Mouse (Mus musculus): Measurements from ENCODE around the gene Col2a1. TPM values are rescaled to one million over a fixed set of nuclear protein-coding genes. Genes with fewer than 3 reads are reported as not detected.

Gene Col2a1
- under 1 TPM; 0.36 to 0.52 TPM for total RNA-seq (2021)

DNA sequence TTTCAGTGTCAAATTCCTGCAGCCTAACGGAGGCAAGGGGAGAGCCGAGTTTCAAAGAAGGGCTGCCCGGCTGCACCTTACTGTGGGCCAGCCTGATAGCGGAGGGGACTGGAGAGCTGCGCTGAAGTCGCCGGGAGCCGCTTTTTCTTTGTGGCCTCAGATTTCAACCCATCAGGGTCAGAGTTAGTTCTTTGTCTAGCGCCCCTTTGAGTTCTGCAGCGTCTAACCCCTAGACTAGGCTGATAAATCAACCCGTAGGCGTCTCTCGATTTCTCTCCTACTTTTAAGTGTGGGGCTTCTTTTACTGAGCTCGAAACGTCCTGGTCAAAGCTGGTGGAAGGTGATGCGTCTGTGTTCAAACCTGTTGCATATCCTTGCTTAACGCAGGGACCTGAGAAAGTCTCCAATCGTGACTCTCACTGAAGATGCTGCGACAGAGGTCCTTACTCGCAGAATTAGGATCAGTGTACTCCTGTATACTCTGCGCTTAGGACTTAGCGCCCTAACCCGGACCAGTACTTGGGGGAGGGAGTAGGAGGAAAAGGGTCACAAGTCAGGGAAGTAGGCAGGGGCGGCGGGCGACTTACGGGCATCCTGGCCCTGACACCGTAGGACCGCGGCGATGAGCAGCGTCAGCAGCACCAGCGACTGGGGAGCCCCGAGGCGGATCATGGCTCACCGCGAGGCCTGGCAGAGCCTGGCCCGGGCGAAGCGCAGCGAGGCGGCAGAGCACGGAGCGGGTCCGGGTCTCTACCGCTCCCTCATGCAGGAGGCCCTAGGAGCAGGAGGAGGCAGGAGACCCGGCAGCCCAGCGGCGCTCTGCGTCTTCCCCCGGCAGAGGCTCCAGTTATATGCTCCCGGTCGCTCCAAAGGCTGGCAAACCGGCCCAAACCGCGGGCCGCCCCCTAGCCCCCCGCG lies at the start of gene Col2a1:
Gene Col2a1 (minus strand): TSS at position 874 of the 918 bp plus-strand sequence.
- no peak for DNase-seq (ENCODE audit: low spot score)
- intact Hi-C loops (cut with DNase I): no loop called here

DNA sequence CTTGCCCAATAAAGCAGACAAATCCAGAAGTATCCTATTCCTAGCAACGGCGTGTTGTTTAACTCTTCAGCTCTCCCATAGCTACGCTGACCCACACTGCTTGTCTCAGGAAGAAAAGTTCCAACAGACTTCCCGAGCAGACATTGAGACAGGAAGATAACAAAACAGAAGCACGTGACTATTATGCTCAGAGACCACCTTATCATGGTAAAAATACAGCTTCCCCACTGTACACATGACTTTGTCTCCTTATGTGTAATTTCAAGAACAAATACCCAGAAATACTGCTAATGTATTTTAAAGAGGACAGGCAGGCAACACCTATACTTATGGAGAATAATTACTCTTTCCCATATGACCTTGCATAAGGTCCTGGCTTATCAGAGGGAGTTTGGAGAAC lies 47.2 kb upstream of the Col2a1 start:
- intact Hi-C loops (cut with DNase I): no loop called here
- DNase-seq (ENCODE audit: low spot score): no peak

DNA sequence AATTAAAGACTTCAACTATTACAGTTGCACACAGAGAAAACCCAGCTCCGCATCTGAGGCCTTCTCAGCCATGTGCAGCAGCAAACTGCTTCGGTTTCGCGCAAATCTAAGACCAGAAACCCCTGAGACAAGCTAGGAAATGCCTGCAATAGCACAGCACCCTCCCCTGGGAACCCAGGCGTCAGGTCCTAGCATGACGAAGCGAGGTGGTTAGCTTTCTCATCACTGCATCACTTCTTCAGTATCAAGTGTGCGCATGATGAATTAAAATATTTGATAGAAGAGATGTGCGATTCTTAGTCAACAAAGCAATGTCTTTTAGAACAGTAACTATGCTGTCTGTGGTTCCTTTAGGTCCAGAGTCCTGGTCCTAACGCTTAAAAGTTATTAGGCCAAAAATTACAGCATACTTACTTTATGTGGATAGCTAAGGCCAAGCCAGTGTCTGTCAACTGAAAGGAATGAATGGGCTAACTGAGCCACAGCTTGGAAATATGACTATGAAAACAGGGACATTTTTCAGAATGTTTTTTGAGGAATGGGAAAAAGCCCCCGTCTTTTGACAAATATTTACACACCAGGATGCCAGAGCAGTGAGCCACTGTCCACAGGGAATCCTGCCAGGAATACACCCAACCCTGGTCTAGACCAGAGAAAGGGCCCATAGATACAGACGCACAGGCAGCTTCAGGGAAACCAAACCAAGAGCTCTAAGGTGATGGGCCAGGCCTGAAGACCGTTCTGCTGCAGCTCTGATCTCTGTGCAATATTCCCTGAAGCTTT lies 44.6 kb upstream of the Col2a1 start:
- intact Hi-C loops (cut with DNase I): no loop called here

GRCm38 (mm10) chr15:98044387-98044786 lies 39.9 kb upstream of the Col2a1 start:
- intact Hi-C loops (cut with DNase I): no loop called here
- no peak for DNase-seq (ENCODE audit: low spot score)

More for the DNA sequence above, 44.6 kb upstream of the Col2a1 start:
- DNase-seq (ENCODE audit: low spot score): no peak

GRCm38 (mm10) chr15:98043967-98044366 lies 39.5 kb upstream of the Col2a1 start:
- intact Hi-C loops (cut with DNase I): no loop called here
- no peak for DNase-seq (ENCODE audit: low spot score)

DNA sequence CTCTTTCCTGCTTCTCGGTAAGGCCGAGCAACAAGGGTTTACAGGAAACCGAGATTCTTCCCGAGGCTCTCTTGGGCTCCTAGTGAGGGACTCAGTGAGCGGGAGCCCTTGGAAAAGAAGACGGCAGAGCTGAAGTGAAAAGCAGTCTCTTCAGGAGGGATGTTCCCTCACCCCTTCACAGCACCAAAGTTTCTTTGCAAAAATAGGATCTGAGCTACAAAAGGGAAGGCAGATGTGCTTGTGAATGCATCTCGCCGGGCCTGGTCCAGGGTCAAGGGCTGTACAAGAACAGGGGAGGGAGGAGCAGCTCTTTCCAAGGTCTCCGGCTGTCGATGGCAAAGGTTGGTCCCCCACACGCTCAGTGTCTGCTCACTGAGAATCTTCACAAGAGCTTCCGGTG lies 38.0 kb upstream of the Col2a1 start:
- no peak for DNase-seq (ENCODE audit: low spot score)
- intact Hi-C loops (cut with DNase I): no loop called here

GRCm38 (mm10) chr15:98039682-98040081 lies 35.2 kb upstream of the Col2a1 start:
- intact Hi-C loops (cut with DNase I): no loop called here
- no peak for DNase-seq (ENCODE audit: low spot score)

GRCm38 (mm10) chr15:98036578-98036977 lies 32.1 kb upstream of the Col2a1 start:
- DNase-seq (ENCODE audit: low spot score): no peak
- intact Hi-C loops (cut with DNase I): no loop called here

- no peak for DNase-seq (ENCODE audit: low spot score)
- intact Hi-C loops (cut with DNase I): no loop called here
These were observed 30.7 kb upstream of the Col2a1 start for GRCm38 (mm10) chr15:98035076-98035755.

- intact Hi-C loops (cut with DNase I): no loop called here
These were observed 28.8 kb upstream of the Col2a1 start for GRCm38 (mm10) chr15:98033233-98033748.

GRCm38 (mm10) chr15:98029798-98030197 lies 25.3 kb upstream of the Col2a1 start:
- DNase-seq (ENCODE audit: low spot score): no peak
- intact Hi-C loops (cut with DNase I): no loop called here

More at GRCm38 (mm10) chr15:98033233-98033748, 28.8 kb upstream of the Col2a1 start:
- DNase-seq (ENCODE audit: low spot score): no peak

DNA sequence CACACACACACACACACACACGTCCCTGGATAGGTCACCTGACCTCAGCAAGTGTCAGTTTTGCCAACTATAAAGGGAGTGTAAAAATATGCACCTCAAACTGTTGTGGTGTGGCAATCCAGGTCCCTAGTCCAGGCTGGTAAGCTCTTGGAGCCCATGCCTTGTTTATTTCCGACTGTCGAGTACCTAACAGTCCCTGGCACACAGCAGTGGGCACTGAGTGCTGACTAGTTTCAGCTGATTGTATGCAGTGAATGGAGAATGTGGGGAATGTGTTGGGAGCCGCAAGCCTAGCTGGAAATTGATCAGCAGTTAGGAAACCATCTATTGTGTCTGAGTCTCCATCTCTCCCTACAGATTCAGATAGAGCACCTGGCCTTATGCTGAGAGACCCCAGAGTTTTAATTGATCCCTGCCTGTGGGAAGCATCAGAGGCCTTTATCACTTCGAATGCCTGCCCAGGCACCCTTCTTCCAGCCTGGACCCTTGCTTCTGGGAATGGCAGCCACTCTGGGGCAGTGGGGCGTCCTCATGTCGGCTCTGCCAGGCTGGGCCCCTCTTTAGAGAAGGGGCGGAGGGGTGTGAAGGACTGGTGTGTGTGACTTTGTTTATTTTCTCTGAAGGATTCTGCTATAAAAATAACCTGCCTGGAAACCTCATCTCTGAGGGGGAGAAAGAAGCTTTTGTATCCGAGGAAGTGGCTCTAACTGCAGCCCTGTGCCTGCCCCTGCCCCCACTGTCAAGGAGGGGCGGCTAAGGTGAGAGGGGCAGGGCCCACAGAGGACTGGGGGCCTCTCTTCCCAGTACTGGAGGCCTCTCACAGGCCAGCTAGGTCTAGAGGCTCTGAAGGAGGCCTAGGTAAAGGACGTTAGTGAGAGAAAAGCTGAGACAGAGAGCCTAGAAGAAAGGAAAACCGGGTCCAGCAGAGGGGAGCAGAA lies 22.7 kb upstream of the Col2a1 start:
- no peak for DNase-seq (ENCODE audit: low spot score)
- intact Hi-C loops (cut with DNase I): no loop called here

GRCm38 (mm10) chr15:98025611-98026010 lies 21.1 kb upstream of the Col2a1 start:
- intact Hi-C loops (cut with DNase I): no loop called here
- DNase-seq (ENCODE audit: low spot score): no peak

DNA sequence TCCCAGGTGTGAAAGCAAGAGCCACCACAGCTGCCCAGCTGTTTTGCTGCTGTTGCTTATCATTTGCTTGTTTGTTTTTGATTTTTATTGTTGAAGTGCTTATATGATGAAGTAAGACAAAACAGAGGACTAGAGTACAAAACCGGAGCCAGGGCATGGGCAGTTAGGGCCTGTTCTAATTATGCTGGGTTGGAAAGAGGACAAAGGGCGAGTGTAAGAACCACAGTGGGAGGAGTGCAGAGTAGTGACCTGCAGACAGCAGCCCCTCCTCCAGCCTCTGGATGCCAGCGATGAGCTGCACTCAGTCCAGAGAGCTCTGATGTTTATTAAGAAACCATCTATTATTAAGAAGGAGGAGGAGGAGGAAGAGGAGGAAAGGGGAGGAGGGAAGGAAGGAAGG lies 18.6 kb upstream of the Col2a1 start:
- intact Hi-C loops (cut with DNase I): no loop called here
- DNase-seq (ENCODE audit: low spot score): no peak

- intact Hi-C loops (cut with DNase I): no loop called here
- no peak for DNase-seq (ENCODE audit: low spot score)
These were observed 17.4 kb upstream of the Col2a1 start for GRCm38 (mm10) chr15:98021886-98022285.

DNA sequence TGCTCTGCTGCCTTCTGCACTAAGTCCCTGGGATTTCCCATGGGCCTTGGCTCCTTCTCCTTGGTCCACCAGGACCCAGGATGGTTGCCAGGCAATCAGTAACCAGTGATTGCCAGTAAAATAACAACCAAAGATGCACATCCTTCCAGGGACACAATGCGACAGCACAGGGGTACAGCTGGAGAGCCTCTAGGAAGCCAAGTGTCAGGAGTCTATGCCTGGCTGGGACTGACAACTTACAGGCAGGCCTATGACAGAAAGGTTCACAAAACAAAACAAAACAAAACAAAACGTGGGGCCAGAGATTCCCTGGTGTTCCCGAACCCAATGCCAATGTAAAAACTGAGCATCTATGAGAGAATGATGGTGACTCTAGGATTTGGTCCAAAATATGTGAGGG lies 14.6 kb upstream of the Col2a1 start:
- DNase-seq (ENCODE audit: low spot score): no peak
- intact Hi-C loops (cut with DNase I): no loop called here

DNA sequence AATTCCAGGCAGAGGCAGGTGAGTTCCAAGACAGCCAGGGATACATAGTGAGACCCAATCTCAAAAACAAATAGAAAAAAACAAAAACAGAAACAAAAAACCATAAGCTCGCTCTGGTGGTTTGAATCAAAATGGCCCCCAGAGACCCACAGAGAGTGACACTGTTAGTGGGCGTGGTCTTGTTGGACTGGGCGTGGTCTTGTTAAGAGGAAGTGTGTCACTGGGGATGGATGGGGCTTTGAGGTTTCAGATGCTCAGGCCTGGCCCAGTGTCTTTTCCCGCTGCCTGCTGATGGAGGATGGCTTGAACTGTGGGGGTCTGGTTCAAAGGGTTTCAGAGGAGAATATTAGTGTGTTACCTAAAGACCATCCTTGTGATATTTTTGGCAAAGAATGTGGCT lies 13.4 kb upstream of the Col2a1 start:
- no peak for DNase-seq (ENCODE audit: low spot score)
- intact Hi-C loops (cut with DNase I): no loop called here

DNA sequence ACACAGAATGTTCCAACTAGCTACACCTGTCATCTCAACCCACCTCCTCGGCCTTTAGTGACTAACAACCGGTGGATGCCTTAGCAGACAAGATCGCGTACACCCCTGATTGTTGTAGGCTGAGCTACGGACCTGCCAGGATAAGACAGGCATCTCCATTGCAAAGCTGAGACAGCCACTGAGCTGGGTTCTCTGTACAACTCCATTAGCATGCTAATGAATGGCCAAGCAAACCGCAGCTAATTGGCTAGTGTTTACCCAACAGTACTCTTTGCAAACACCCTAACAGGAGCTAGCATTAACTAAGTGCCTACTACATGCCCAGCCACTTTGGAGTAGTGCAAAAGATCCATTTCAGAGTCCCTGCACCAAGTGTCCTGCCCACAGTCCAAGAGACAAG lies 8.3 kb upstream of the Col2a1 start:
- no peak for DNase-seq (ENCODE audit: low spot score)
- intact Hi-C loops (cut with DNase I): no loop called here

- intact Hi-C loops (cut with DNase I): no loop called here
- no peak for DNase-seq (ENCODE audit: low spot score)
These were observed 686 bp upstream of the Col2a1 start for GRCm38 (mm10) chr15:98005181-98005580.

All from heart, postnatal 25 days (tissue).